Mouse (Mus musculus): ENCODE measurements around the gene Flg2. TPM values are rescaled to one million over a fixed set of nuclear protein-coding genes. Genes with fewer than 3 reads are reported as not detected.

Flg2 gene
- polyA plus RNA-seq (2014; fragmentation: Illumina TruSeq; extraction: RNeasy Lipid Tissue Mini Kit (QIAGEN cat#74804); ENCODE audit: low replicate concordance) = not detected

DNA sequence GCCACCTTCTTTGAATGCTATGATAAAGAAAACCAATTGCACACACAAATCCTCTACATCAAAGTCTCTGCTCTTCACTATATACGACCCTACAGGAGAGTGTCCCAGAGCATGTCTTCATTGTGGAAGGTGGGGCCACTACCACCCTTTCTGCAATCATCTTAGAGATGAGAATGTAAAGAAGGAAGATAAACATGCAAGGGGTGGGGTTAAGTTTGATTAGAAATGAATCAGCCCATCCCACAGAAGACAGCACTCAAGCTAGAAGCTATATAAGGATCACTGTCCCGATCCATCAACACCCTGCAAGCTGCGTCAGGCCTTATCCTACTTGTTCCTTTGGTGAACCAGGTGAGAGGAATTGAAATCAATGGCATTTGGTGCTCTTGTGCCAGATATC is at the start of gene Flg2:
Flg2 (plus strand) TSS at position 301 of the 400 bp plus-strand sequence.

Other genes starting within 250 kb of the Flg2 start
- not detected for gene Lce3d, start 239.9 kb upstream of the Flg2 start, polyA plus RNA-seq (2014; fragmentation: Illumina TruSeq; extraction: RNeasy Lipid Tissue Mini Kit (QIAGEN cat#74804); ENCODE audit: low replicate concordance)
- gene Lce3e, start 230.2 kb upstream of the Flg2 start, polyA plus RNA-seq (2014; fragmentation: Illumina TruSeq; extraction: RNeasy Lipid Tissue Mini Kit (QIAGEN cat#74804); ENCODE audit: low replicate concordance) = not detected
- gene Lce3f, start 205.1 kb upstream of the Flg2 start, polyA plus RNA-seq (2014; fragmentation: Illumina TruSeq; extraction: RNeasy Lipid Tissue Mini Kit (QIAGEN cat#74804); ENCODE audit: low replicate concordance) = not detected
- not detected for gene Crct1, start 181.6 kb upstream of the Flg2 start, polyA plus RNA-seq (2014; fragmentation: Illumina TruSeq; extraction: RNeasy Lipid Tissue Mini Kit (QIAGEN cat#74804); ENCODE audit: low replicate concordance)
- not detected for gene Lce1m, start 178.2 kb upstream of the Flg2 start, polyA plus RNA-seq (2014; fragmentation: Illumina TruSeq; extraction: RNeasy Lipid Tissue Mini Kit (QIAGEN cat#74804); ENCODE audit: low replicate concordance)
- gene Gm4858, start 128.5 kb upstream of the Flg2 start, polyA plus RNA-seq (2014; fragmentation: Illumina TruSeq; extraction: RNeasy Lipid Tissue Mini Kit (QIAGEN cat#74804); ENCODE audit: low replicate concordance) = not detected
- not detected for gene Crnn, start 52.5 kb upstream of the Flg2 start, polyA plus RNA-seq (2014; fragmentation: Illumina TruSeq; extraction: RNeasy Lipid Tissue Mini Kit (QIAGEN cat#74804); ENCODE audit: low replicate concordance)
- gene Flg, start 76.2 kb downstream of the Flg2 start, polyA plus RNA-seq (2014; fragmentation: Illumina TruSeq; extraction: RNeasy Lipid Tissue Mini Kit (QIAGEN cat#74804); ENCODE audit: low replicate concordance) = not detected
- gene Hrnr, start 122.5 kb downstream of the Flg2 start, polyA plus RNA-seq (2014; fragmentation: Illumina TruSeq; extraction: RNeasy Lipid Tissue Mini Kit (QIAGEN cat#74804); ENCODE audit: low replicate concordance) = not detected
- not detected for gene Rptn, start 196.4 kb downstream of the Flg2 start, polyA plus RNA-seq (2014; fragmentation: Illumina TruSeq; extraction: RNeasy Lipid Tissue Mini Kit (QIAGEN cat#74804); ENCODE audit: low replicate concordance)
- not detected for gene Tchh, start 245.1 kb downstream of the Flg2 start, polyA plus RNA-seq (2014; fragmentation: Illumina TruSeq; extraction: RNeasy Lipid Tissue Mini Kit (QIAGEN cat#74804); ENCODE audit: low replicate concordance)

All from small intestine, adult 10 weeks (tissue).